Mouse (Mus musculus) spleen, adult 2 months (tissue): ENCODE measurements around the gene Tle3.

Experiments
- CTCF ChIP-seq: fragments of 200-500 bp; IDR thresholded peaks from 2 replicates; pipeline ENCODE4 v1.5.1; 2011; ENCODE audit warnings: mild to moderate bottlenecking, inconsistent platforms; ENCODE audit not compliant: insufficient read depth, insufficient read length, insufficient replicate concordance; ENCODE audit errors: extremely low read depth
- POLR2A ChIP-seq: fragments of 200-500 bp; IDR thresholded peaks from 2 replicates; pipeline ENCODE4 v1.6.1; 2011; ENCODE audit warnings: low read depth, low read length, inconsistent platforms

GRCm38 (mm10) chr9:61367857-61368566, 4.2 kb upstream of the Tle3 start:
- TF ChIP-seq CTCF (no peak), POLR2A (no peak)
